Mouse (Mus musculus) kidney, adult 2 months (tissue): Measurements from ENCODE around the gene Olfr49. TPM values are rescaled to one million over a fixed set of nuclear protein-coding genes. Genes with fewer than 3 reads are reported as not detected.

Experiments used
- DNase-seq: peaks from one replicate; pipeline ENCODE4 v3.0.0; 2021
- H3K27ac ChIP-seq: fragments of 200-500 bp; 2 replicates; pipeline ENCODE4 v1.5.1; 2012; ENCODE audit warnings: low read depth, low read length, control low read depth, inconsistent platforms; ENCODE audit not compliant: insufficient read depth
- H3K27me3 ChIP-seq: fragments of 200-500 bp; replicated peaks from 2 replicates; pipeline ENCODE4 v1.6.1; 2012; ENCODE audit warnings: mild to moderate bottlenecking, moderate library complexity, low read length, inconsistent platforms; ENCODE audit not compliant: control insufficient read depth, insufficient read depth
- H3K36me3 ChIP-seq: fragments of 200-500 bp; 2 replicates; pipeline ENCODE4 v1.6.1; 2012; ENCODE audit warnings: mild to moderate bottlenecking, moderate library complexity, low read length, inconsistent platforms; ENCODE audit not compliant: control insufficient read depth, insufficient read depth
- H3K4me1 ChIP-seq: fragments of 200-500 bp; 2 replicates; pipeline ENCODE4 v1.6.1; 2011; ENCODE audit warnings: low read length; ENCODE audit not compliant: control insufficient read depth, insufficient read depth
- H3K4me3 ChIP-seq: fragments of 200-500 bp; 2 replicates; pipeline ENCODE4 v1.5.1; 2011; ENCODE audit warnings: mild to moderate bottlenecking, low read depth, low read length, control low read depth; ENCODE audit not compliant: insufficient read depth
- CTCF ChIP-seq: fragments of 200-500 bp; conservative IDR thresholded peaks from 2 replicates; pipeline ENCODE4 v1.5.1; 2011; ENCODE audit warnings: low read depth, mild to moderate bottlenecking, control low read depth, low read length, moderate library complexity, mixed read lengths; ENCODE audit not compliant: insufficient read depth, insufficient read length
- POLR2A ChIP-seq: fragments of 200-500 bp; IDR thresholded peaks from one replicate; pipeline ENCODE4 v1.6.1; 2011; ENCODE audit warnings: low read depth, low read length, control low read depth
- WGBS: fragments of 180-500 bp; shearing (Covaris S2); methylation state at CpG from one replicate; pipeline ENCODE4 v1.1.7; 2018; 5-methylcytosine and 5-hydroxymethylcytosine counted together
- polyA plus RNA-seq: library from polyadenylated mRNA; depleted of rRNA; stranded (reverse); fragments of >200 nt; gene quantifications from 2 replicates; pipeline ENCODE4 v1.2.3, GENCODE M21; 2012

The Olfr49 gene
- polyA plus RNA-seq, 1 experiment: not detected

DNA sequence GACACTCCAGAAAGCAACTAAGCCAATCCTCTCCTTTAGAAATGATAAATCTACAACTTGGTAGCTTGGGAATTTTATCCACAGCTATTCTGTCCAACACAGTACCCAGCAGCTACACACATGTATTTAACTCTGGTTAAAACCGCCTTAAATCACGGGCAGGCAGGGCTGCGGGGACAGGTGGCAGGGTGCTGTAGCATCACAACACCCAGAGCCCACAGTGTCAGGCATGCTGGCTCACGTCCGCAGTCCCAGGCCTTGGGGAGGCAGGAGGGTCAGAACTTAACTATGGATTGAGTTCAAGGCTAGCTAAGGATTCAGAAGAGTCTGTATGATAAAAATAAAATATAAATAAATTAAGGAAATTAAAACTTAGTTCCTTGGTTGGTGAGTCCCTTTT is 47.9 kb downstream of the Olfr49 start:
- Histone ChIP-seq H3K36me3 (peaks cover 2% of the 10 kb centered on the region), H3K4me1 (peaks cover 7% of the 10 kb centered on the region; the same call in 1 of the 2 replicates), H3K27ac (no peak overlapping the region), H3K27me3 (no peaks in the 10 kb centered on the region), H3K4me3 (no peak overlapping the region)
- no peak for TF ChIP-seq POLR2A
- TF ChIP-seq CTCF: no peak
- no peak for DNase-seq
- 84% methylated on average over 5 of the region's 5 CpGs for WGBS

- Histone ChIP-seq H3K4me3 (no peak overlapping the region), H3K4me1 (peaks cover 7% of the 10 kb centered on the region; the same call in 1 of the 2 replicates), H3K27ac (no peak overlapping the region), H3K36me3 (no peaks in the 10 kb centered on the region), H3K27me3 (no peaks in the 10 kb centered on the region)
- TF ChIP-seq POLR2A (no peak), CTCF (no peak)
- 82% methylated on average over 5 of the region's 5 CpGs for WGBS
- no peak for DNase-seq
Observed at GRCm38 (mm10) chr14:54235825-54236540, 48.8 kb downstream of the Olfr49 start.

GRCm38 (mm10) chr14:54234231-54235040 is 50.3 kb downstream of the Olfr49 start:
- 84% methylated on average over 20 of the region's 20 CpGs for WGBS
- no peak overlapping the region for H3K4me3 ChIP-seq
- no peaks in the 10 kb centered on the region for H3K27me3 ChIP-seq
- DNase-seq: no peak
- TF ChIP-seq POLR2A (no peak), CTCF (no peak)
- no peak overlapping the region for H3K27ac ChIP-seq
- no peaks in the 10 kb centered on the region for H3K36me3 ChIP-seq
- H3K4me1 ChIP-seq: peaks cover 7% of the 10 kb centered on the region; the same call in 1 of the 2 replicates

GRCm38 (mm10) chr14:54233559-54234143 is 51.1 kb downstream of the Olfr49 start:
- TF ChIP-seq POLR2A (no peak), CTCF (no peak)
- WGBS: 54% methylated on average over 16 of the region's 16 CpGs
- no peak overlapping the region for H3K4me3 ChIP-seq

DNA sequence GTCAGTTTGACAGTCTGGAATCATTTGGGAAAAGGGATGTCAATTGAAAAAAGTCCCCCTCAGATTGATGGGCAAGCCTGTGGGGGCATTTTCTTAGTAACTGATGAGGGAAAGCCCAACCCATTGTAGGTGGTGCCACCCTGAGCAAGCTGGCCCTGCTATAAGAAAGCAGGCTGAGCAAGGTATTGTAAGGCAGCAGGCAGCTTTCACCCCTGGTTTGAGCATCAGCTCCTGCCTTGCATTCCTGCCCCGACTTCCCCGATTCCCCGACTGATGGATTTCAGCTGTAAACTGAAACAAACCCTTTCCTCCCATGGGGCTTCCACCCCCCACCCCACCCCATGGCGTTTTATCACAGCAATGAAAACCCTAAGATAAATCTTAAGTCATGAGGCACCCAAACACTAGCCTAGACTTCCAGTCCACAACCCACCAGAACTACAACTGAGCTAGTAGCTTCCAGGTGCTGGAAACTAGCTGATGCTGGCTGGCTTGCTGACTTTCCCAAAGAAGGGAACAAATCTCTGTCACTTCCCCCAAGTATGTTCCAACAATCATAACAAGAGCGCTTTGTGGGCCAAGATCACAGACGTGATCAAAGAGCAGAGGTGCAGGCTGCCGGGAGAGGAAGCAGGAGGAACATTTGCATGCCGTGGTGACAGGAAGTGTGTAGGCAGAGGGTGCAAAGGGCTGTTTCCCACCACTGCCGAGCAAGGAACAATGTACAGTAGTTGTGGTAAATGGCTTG is 51.8 kb downstream of the Olfr49 start:
- 8% methylated on average over 9 of the region's 9 CpGs for WGBS
- DNase-seq: peak; percentile 55
- Histone ChIP-seq H3K36me3 (no peaks in the 10 kb centered on the region), H3K4me3 (no peak overlapping the region), H3K4me1 (peaks cover 7% of the 10 kb centered on the region; the same call in 1 of the 2 replicates), H3K27ac (no peak overlapping the region), H3K27me3 (no peaks in the 10 kb centered on the region)
- TF ChIP-seq CTCF (no peak), POLR2A (no peak)

More at GRCm38 (mm10) chr14:54233559-54234143, 51.1 kb downstream of the Olfr49 start:
- Histone ChIP-seq H3K36me3 (no peaks in the 10 kb centered on the region), H3K27ac (no peak overlapping the region), H3K4me1 (peaks cover 7% of the 10 kb centered on the region; the same call in 1 of the 2 replicates), H3K27me3 (no peaks in the 10 kb centered on the region)
- DNase-seq: no peak

- H3K27ac ChIP-seq: no peak overlapping the region
- no peaks in the 10 kb centered on the region for H3K36me3 ChIP-seq
- DNase-seq: no peak
- H3K27me3 ChIP-seq: no peaks in the 10 kb centered on the region
- peaks cover 7% of the 10 kb centered on the region for H3K4me1 ChIP-seq
- WGBS: 41% methylated on average over 9 of the region's 9 CpGs
- TF ChIP-seq CTCF (no peak), POLR2A (no peak)
- no peak overlapping the region for H3K4me3 ChIP-seq
Observed at GRCm38 (mm10) chr14:54232143-54232542, 52.6 kb downstream of the Olfr49 start.
